Mouse (Mus musculus) forebrain, embryonic 15.5 days (tissue): ENCODE data around the gene Foxp2. TPM values are rescaled to one million over a fixed set of nuclear protein-coding genes. Genes with fewer than 3 reads are reported as not detected.

Source experiments
- ATAC-seq: fragments of 200-750 bp; cut with Nextera tagmentation; replicated peaks from 2 replicates; pipeline ENCODE4 v1.8.0; 2017; ENCODE audit warnings: mild to moderate bottlenecking, moderate TSS enrichment, moderate library complexity
- H3K27ac ChIP-seq: fragments of 300-500 bp; sonication (generic); replicated peaks from 2 replicates; pipeline ENCODE4 v1.5.1; 2015; ENCODE audit warnings: mild to moderate bottlenecking, inconsistent platforms
- H3K27me3 ChIP-seq: fragments of 300-500 bp; sonication (generic); 2 replicates; pipeline ENCODE4 v1.6.1; 2015; ENCODE audit warnings: inconsistent platforms
- H3K36me3 ChIP-seq: fragments of 300-500 bp; sonication (generic); 2 replicates; pipeline ENCODE4 v1.6.1; 2015; ENCODE audit warnings: mild to moderate bottlenecking, inconsistent platforms
- H3K4me1 ChIP-seq: fragments of 300-500 bp; sonication (generic); 2 replicates; pipeline ENCODE4 v1.6.1; 2015; ENCODE audit warnings: inconsistent platforms
- H3K4me2 ChIP-seq: fragments of 300-500 bp; sonication (generic); replicated peaks from 2 replicates; pipeline ENCODE4 v1.6.1; 2015; ENCODE audit warnings: mild to moderate bottlenecking, inconsistent platforms
- H3K4me3 ChIP-seq: fragments of 300-500 bp; sonication (generic); 2 replicates; pipeline ENCODE4 v1.5.1; 2015; ENCODE audit warnings: mild to moderate bottlenecking, inconsistent platforms
- H3K9ac ChIP-seq: fragments of 300-500 bp; sonication (generic); replicated peaks from 2 replicates; pipeline ENCODE4 v1.6.1; 2015; ENCODE audit warnings: mild to moderate bottlenecking, inconsistent platforms
- H3K9me3 ChIP-seq: fragments of 300-500 bp; sonication (generic); 2 replicates; pipeline ENCODE4 v1.6.1; 2016; ENCODE audit warnings: inconsistent platforms
- WGBS: fragments of 180-500 bp; shearing (Covaris S2); methylation state at CpG from one replicate; pipeline ENCODE4 v1.1.7; 2015; ENCODE audit warnings: mixed read lengths; 5-methylcytosine and 5-hydroxymethylcytosine counted together
- polyA plus RNA-seq: library from polyadenylated mRNA; unstranded; fragments of >200 nt; fragmentation: Nextera tagmentation; extraction: Ambion mirVana; gene quantifications from 2 replicates; pipeline ENCODE4 v1.2.1, GENCODE M21; 2015

The Foxp2 gene
- polyA plus RNA-seq, 1 experiment from 2014 or later, result 38.4 TPM

- no peak overlapping the region for H3K9ac ChIP-seq
- no peaks in the 10 kb centered on the region for H3K4me1 ChIP-seq
- H3K4me2 ChIP-seq, result no peak overlapping the region
- no peaks in the 10 kb centered on the region for H3K27me3 ChIP-seq
- H3K36me3 ChIP-seq, result no peaks in the 10 kb centered on the region
- H3K9me3 ChIP-seq, result no peaks in the 10 kb centered on the region
- 57% methylated on average over 4 of the region's 4 CpGs for WGBS
- ATAC-seq, result 0 out of 2 replicates have a peak, but pooled peaks have one; percentile 48
- H3K4me3 ChIP-seq, result no peak overlapping the region
- no peak overlapping the region for H3K27ac ChIP-seq
Observed at GRCm38 (mm10) chr6:14924976-14925489, 23.9 kb downstream of the Foxp2 start.

- Histone ChIP-seq H3K27ac (no peak overlapping the region), H3K27me3 (no peaks in the 10 kb centered on the region), H3K4me1 (no peaks in the 10 kb centered on the region), H3K4me3 (no peak overlapping the region), H3K9me3 (0 out of 2 replicates have a peak, but pooled peaks cover 3% of the 10 kb centered on the region), H3K36me3 (no peaks in the 10 kb centered on the region), H3K4me2 (no peak overlapping the region), H3K9ac (no peak overlapping the region)
- WGBS, result 63% methylated on average over 6 of the region's 6 CpGs
- ATAC-seq, result no peak
Observed at GRCm38 (mm10) chr6:14951060-14951459, 49.9 kb downstream of the Foxp2 start.

- H3K27ac ChIP-seq, result no peak overlapping the region
- no peaks in the 10 kb centered on the region for H3K27me3 ChIP-seq
- no peak overlapping the region for H3K9ac ChIP-seq
- 20% methylated on average over 4 of the region's 4 CpGs for WGBS
- no peak overlapping the region for H3K4me3 ChIP-seq
- no peaks in the 10 kb centered on the region for H3K4me1 ChIP-seq
- no peak overlapping the region for H3K4me2 ChIP-seq
- 0 out of 2 replicates have a peak, but pooled peaks cover 3% of the 10 kb centered on the region for H3K9me3 ChIP-seq
- no peak for ATAC-seq
- no peaks in the 10 kb centered on the region for H3K36me3 ChIP-seq
Observed at GRCm38 (mm10) chr6:14952731-14953130, 51.6 kb downstream of the Foxp2 start.

GRCm38 (mm10) chr6:14977042-14977441 lies 75.9 kb downstream of the Foxp2 start:
- H3K27ac ChIP-seq, result no peak overlapping the region
- H3K27me3 ChIP-seq, result no peaks in the 10 kb centered on the region
- H3K36me3 ChIP-seq, result no peaks in the 10 kb centered on the region
- no peak overlapping the region for H3K4me2 ChIP-seq
- H3K4me3 ChIP-seq, result no peak overlapping the region
- peak; percentile 38; the same call in 1 of the 2 replicates for ATAC-seq
- 43% methylated on average over 3 of the region's 3 CpGs for WGBS
- 0 out of 2 replicates have a peak, but pooled peaks cover 3% of the 10 kb centered on the region for H3K4me1 ChIP-seq
- H3K9me3 ChIP-seq, result no peaks in the 10 kb centered on the region
- no peak overlapping the region for H3K9ac ChIP-seq

GRCm38 (mm10) chr6:14978201-14978600 lies 77.1 kb downstream of the Foxp2 start:
- Histone ChIP-seq H3K27ac (no peak overlapping the region), H3K36me3 (no peaks in the 10 kb centered on the region), H3K4me3 (no peak overlapping the region), H3K9ac (no peak overlapping the region), H3K4me2 (no peak overlapping the region), H3K4me1 (0 out of 2 replicates have a peak, but pooled peaks cover 3% of the 10 kb centered on the region), H3K27me3 (no peaks in the 10 kb centered on the region), H3K9me3 (no peaks in the 10 kb centered on the region)
- no peak for ATAC-seq
- WGBS, result 89% methylated on average over 5 of the region's 5 CpGs

- H3K4me3 ChIP-seq, result no peak overlapping the region
- ATAC-seq, result no peak
- no peak overlapping the region for H3K27ac ChIP-seq
- H3K4me2 ChIP-seq, result no peak overlapping the region
- H3K27me3 ChIP-seq, result no peaks in the 10 kb centered on the region
- no peaks in the 10 kb centered on the region for H3K4me1 ChIP-seq
- no peak overlapping the region for H3K9ac ChIP-seq
- H3K36me3 ChIP-seq, result no peaks in the 10 kb centered on the region
- WGBS, result 93% methylated on average over 1 of the region's 1 CpGs
- H3K9me3 ChIP-seq, result no peaks in the 10 kb centered on the region
Observed at GRCm38 (mm10) chr6:15008113-15008512, 107.0 kb downstream of the Foxp2 start.

GRCm38 (mm10) chr6:15028488-15028887 lies 127.3 kb downstream of the Foxp2 start:
- ATAC-seq, result no peak
- H3K4me3 ChIP-seq, result no peak overlapping the region
- H3K27ac ChIP-seq, result no peak overlapping the region
- 93% methylated on average over 3 of the region's 3 CpGs for WGBS
- H3K4me2 ChIP-seq, result no peak overlapping the region
- no peaks in the 10 kb centered on the region for H3K27me3 ChIP-seq
- H3K9ac ChIP-seq, result no peak overlapping the region
- no peaks in the 10 kb centered on the region for H3K4me1 ChIP-seq
- H3K36me3 ChIP-seq, result no peaks in the 10 kb centered on the region
- H3K9me3 ChIP-seq, result no peaks in the 10 kb centered on the region

- no peak overlapping the region for H3K27ac ChIP-seq
- no peak overlapping the region for H3K4me2 ChIP-seq
- no peaks in the 10 kb centered on the region for H3K9me3 ChIP-seq
- H3K36me3 ChIP-seq, result no peaks in the 10 kb centered on the region
- no peaks in the 10 kb centered on the region for H3K4me1 ChIP-seq
- no peaks in the 10 kb centered on the region for H3K27me3 ChIP-seq
- ATAC-seq, result no peak
- H3K4me3 ChIP-seq, result no peak overlapping the region
- 79% methylated on average over 7 of the region's 7 CpGs for WGBS
- no peak overlapping the region for H3K9ac ChIP-seq
Observed at GRCm38 (mm10) chr6:15029446-15030125, 128.4 kb downstream of the Foxp2 start.

GRCm38 (mm10) chr6:15063246-15063645 lies 162.1 kb downstream of the Foxp2 start:
- no peaks in the 10 kb centered on the region for H3K4me1 ChIP-seq
- no peak overlapping the region for H3K27ac ChIP-seq
- WGBS, result 15% methylated on average over 1 of the region's 1 CpGs
- H3K4me3 ChIP-seq, result no peak overlapping the region
- no peak overlapping the region for H3K4me2 ChIP-seq
- H3K36me3 ChIP-seq, result no peaks in the 10 kb centered on the region
- H3K9ac ChIP-seq, result no peak overlapping the region
- no peak for ATAC-seq
- no peaks in the 10 kb centered on the region for H3K27me3 ChIP-seq
- H3K9me3 ChIP-seq, result no peaks in the 10 kb centered on the region

- no peaks in the 10 kb centered on the region for H3K9me3 ChIP-seq
- WGBS, result 47% methylated on average over 1 of the region's 1 CpGs
- H3K27ac ChIP-seq, result no peak overlapping the region
- ATAC-seq, result peak; percentile 55
- no peak overlapping the region for H3K9ac ChIP-seq
- no peaks in the 10 kb centered on the region for H3K27me3 ChIP-seq
- no peak overlapping the region for H3K4me3 ChIP-seq
- H3K4me2 ChIP-seq, result no peak overlapping the region
- H3K4me1 ChIP-seq, result peaks cover 4% of the 10 kb centered on the region; the same call in 1 of the 2 replicates
- H3K36me3 ChIP-seq, result no peaks in the 10 kb centered on the region
Observed at GRCm38 (mm10) chr6:15101548-15101947, 200.4 kb downstream of the Foxp2 start.

- H3K27me3 ChIP-seq, result no peaks in the 10 kb centered on the region
- H3K4me1 ChIP-seq, result no peaks in the 10 kb centered on the region; the same call in 1 of the 2 replicates
- no peak overlapping the region for H3K27ac ChIP-seq
- WGBS, result 69% methylated on average over 5 of the region's 5 CpGs
- H3K4me3 ChIP-seq, result no peak overlapping the region
- H3K36me3 ChIP-seq, result no peaks in the 10 kb centered on the region
- no peaks in the 10 kb centered on the region for H3K9me3 ChIP-seq
- H3K4me2 ChIP-seq, result no peak overlapping the region
- peak; percentile 72 for ATAC-seq
- no peak overlapping the region for H3K9ac ChIP-seq
Observed at GRCm38 (mm10) chr6:15120916-15121315, 219.8 kb downstream of the Foxp2 start.

- H3K4me1 ChIP-seq, result no peaks in the 10 kb centered on the region; the same call in 1 of the 2 replicates
- H3K9ac ChIP-seq, result no peak overlapping the region
- no peaks in the 10 kb centered on the region for H3K9me3 ChIP-seq
- H3K36me3 ChIP-seq, result no peaks in the 10 kb centered on the region
- no peak overlapping the region for H3K4me3 ChIP-seq
- ATAC-seq, result no peak
- H3K27me3 ChIP-seq, result no peaks in the 10 kb centered on the region
- H3K4me2 ChIP-seq, result no peak overlapping the region
- H3K27ac ChIP-seq, result no peak overlapping the region
Observed at GRCm38 (mm10) chr6:15121339-15121738, 220.2 kb downstream of the Foxp2 start.

- Histone ChIP-seq H3K36me3 (no peaks in the 10 kb centered on the region), H3K4me1 (no peaks in the 10 kb centered on the region), H3K27ac (no peak overlapping the region), H3K27me3 (no peaks in the 10 kb centered on the region), H3K4me3 (no peak overlapping the region), H3K4me2 (no peak overlapping the region), H3K9ac (no peak overlapping the region), H3K9me3 (no peaks in the 10 kb centered on the region)
- ATAC-seq, result no peak
- WGBS, result 84% methylated on average over 2 of the region's 2 CpGs
Observed at GRCm38 (mm10) chr6:15130142-15130541, 229.0 kb downstream of the Foxp2 start.
